Mouse (Mus musculus) E14TG2a.4 (cell line): ENCODE measurements around the gene Cox6a1.
A peak's percentile ranks its signal among the peaks of the same experiment; 100 is the strongest.
"Not testable (repeated sequence)": the region's sequence is repeated elsewhere in the genome, so short reads cannot be mapped to it uniquely, and the experiment has no call there.

Source experiments
- H3K27me3 ChIP-seq: 2 replicates; pipeline ENCODE4 v1.6.1; 2014; ENCODE audit warnings: low read length, control low read depth; ENCODE audit not compliant: insufficient read depth
- H3K36me3 ChIP-seq: 2 replicates; pipeline ENCODE4 v1.6.1; 2014; ENCODE audit warnings: low read length, control low read depth; ENCODE audit not compliant: insufficient read depth
- H3K4me1 ChIP-seq: replicated peaks from 2 replicates; pipeline ENCODE4 v1.6.1; 2014; ENCODE audit warnings: low read depth, low read length, control low read depth
- H3K4me3 ChIP-seq: replicated peaks from 2 replicates; pipeline ENCODE4 v1.5.1; 2014; ENCODE audit warnings: mild to moderate bottlenecking, low read length
- H3K9me3 ChIP-seq: 2 replicates; pipeline ENCODE4 v1.6.1; 2014; ENCODE audit warnings: low read length, control low read depth
- CTCF ChIP-seq: conservative IDR thresholded peaks from 2 replicates; pipeline ENCODE4 v1.5.1; 2014; ENCODE audit warnings: low read length
- NANOG ChIP-seq: IDR thresholded peaks from 2 replicates; pipeline ENCODE4 v1.6.1; 2014; ENCODE audit warnings: borderline replicate concordance, low read length, mixed read lengths
- POU5F1 ChIP-seq: IDR thresholded peaks from 2 replicates; pipeline ENCODE4 v1.6.1; 2014; ENCODE audit warnings: low read length, borderline replicate concordance

Gene Cox6a1

GRCm38 (mm10) chr5:115348546-115349224 is at the start of gene Cox6a1:
Cox6a1 (minus strand) TSS chr5:115348981.
- TF ChIP-seq CTCF (no peak), POU5F1 (no peak), NANOG (no peak)
- Histone ChIP-seq H3K4me3 (peak within 1 kb of the TSS; percentile 97), H3K36me3 (peaks cover 37% of the 10 kb centered on the region), H3K4me1 (peaks cover 52% of the 10 kb centered on the region), H3K9me3 (0 out of 2 replicates have a peak, but pooled peaks cover 3% of the 10 kb centered on the region), H3K27me3 (no peaks in the 10 kb centered on the region)

- peaks cover 82% of the 10 kb centered on the region for H3K4me1 ChIP-seq
- H3K9me3 ChIP-seq: no peaks in the 10 kb centered on the region
- no peaks in the 10 kb centered on the region for H3K27me3 ChIP-seq
- TF ChIP-seq CTCF: no peak
- no peak for TF ChIP-seq NANOG
- no peak for TF ChIP-seq POU5F1
- H3K4me3 ChIP-seq: peak overlapping the region; percentile 76
- H3K36me3 ChIP-seq: no peaks in the 10 kb centered on the region
These were observed 49.3 kb upstream of the Cox6a1 start for GRCm38 (mm10) chr5:115397839-115398780.

- no peak for TF ChIP-seq POU5F1
- no peak for TF ChIP-seq CTCF
- no peak for TF ChIP-seq NANOG
- Histone ChIP-seq H3K36me3 (no peaks in the 10 kb centered on the region), H3K4me1 (peaks cover 80% of the 10 kb centered on the region), H3K27me3 (no peaks in the 10 kb centered on the region), H3K9me3 (no peaks in the 10 kb centered on the region), H3K4me3 (no peak overlapping the region)
These were observed 47.9 kb upstream of the Cox6a1 start for GRCm38 (mm10) chr5:115396654-115397053.

GRCm38 (mm10) chr5:115394836-115395235 is 46.1 kb upstream of the Cox6a1 start:
- Histone ChIP-seq H3K4me3 (peak overlapping the region; percentile 5; the same call in 1 of the 2 replicates), H3K36me3 (no peaks in the 10 kb centered on the region), H3K4me1 (peaks cover 80% of the 10 kb centered on the region), H3K9me3 (no peaks in the 10 kb centered on the region), H3K27me3 (no peaks in the 10 kb centered on the region)
- TF ChIP-seq CTCF (no peak), NANOG (no peak), POU5F1 (no peak)

GRCm38 (mm10) chr5:115394223-115394622 is 45.4 kb upstream of the Cox6a1 start:
- Histone ChIP-seq H3K27me3 (no peaks in the 10 kb centered on the region), H3K36me3 (no peaks in the 10 kb centered on the region), H3K4me3 (peak overlapping the region; percentile 5; the same call in 1 of the 2 replicates), H3K9me3 (no peaks in the 10 kb centered on the region), H3K4me1 (peaks cover 80% of the 10 kb centered on the region)
- TF ChIP-seq POU5F1 (no peak), CTCF (no peak), NANOG (no peak)

GRCm38 (mm10) chr5:115392969-115393368 is 44.2 kb upstream of the Cox6a1 start:
- Histone ChIP-seq H3K27me3 (no peaks in the 10 kb centered on the region), H3K36me3 (no peaks in the 10 kb centered on the region), H3K9me3 (no peaks in the 10 kb centered on the region), H3K4me3 (no peak overlapping the region), H3K4me1 (peaks cover 77% of the 10 kb centered on the region)
- TF ChIP-seq POU5F1: no peak
- TF ChIP-seq NANOG: no peak

GRCm38 (mm10) chr5:115391935-115392334 is 43.2 kb upstream of the Cox6a1 start:
- Histone ChIP-seq H3K4me3 (no peak overlapping the region), H3K9me3 (no peaks in the 10 kb centered on the region), H3K27me3 (no peaks in the 10 kb centered on the region), H3K4me1 (peaks cover 67% of the 10 kb centered on the region), H3K36me3 (no peaks in the 10 kb centered on the region)
- TF ChIP-seq CTCF (no peak), NANOG (no peak), POU5F1 (no peak)

- not testable (repeated sequence) for H3K4me3 ChIP-seq, H3K36me3 ChIP-seq, H3K27me3 ChIP-seq, H3K9me3 ChIP-seq
- H3K4me1 ChIP-seq: peaks cover 15% of the 10 kb centered on the region
These were observed 30.1 kb upstream of the Cox6a1 start for GRCm38 (mm10) chr5:115378882-115379281.

GRCm38 (mm10) chr5:115375436-115375835 is 26.7 kb upstream of the Cox6a1 start:
- no peak for TF ChIP-seq NANOG
- TF ChIP-seq CTCF: peak; percentile 31; the same call in 1 of the 2 replicates
- no peak for TF ChIP-seq POU5F1
- H3K4me3 ChIP-seq: no peak overlapping the region
- H3K27me3 ChIP-seq: no peaks in the 10 kb centered on the region
- H3K9me3 ChIP-seq: no peaks in the 10 kb centered on the region
- H3K4me1 ChIP-seq: peaks cover 47% of the 10 kb centered on the region
- H3K36me3 ChIP-seq: no peaks in the 10 kb centered on the region
